Mouse (Mus musculus): ENCODE results near the gene Tom1l2.

DNA sequence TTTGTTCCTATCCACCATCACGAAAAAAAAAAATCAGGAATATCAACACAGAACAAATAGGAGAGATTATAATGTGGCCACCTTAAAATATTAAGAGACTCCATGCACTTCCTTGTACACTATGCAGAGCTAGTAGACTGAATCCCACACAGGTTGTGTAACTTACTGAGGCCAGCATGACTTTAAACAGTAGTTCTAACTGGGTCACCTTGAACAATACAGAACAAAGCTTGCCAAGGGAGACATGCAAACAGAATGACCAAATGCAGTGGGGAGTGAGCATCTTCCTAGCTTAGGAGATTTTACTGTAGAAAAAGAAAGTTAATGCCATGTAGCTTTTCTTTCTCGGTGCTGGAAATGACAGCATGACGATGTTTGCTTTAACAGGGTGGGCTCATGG, 52.4 kb downstream of the Tom1l2 start:
- TF ChIP-seq EP300 (IDR thresholded peaks at IDR 0.05; ENCODE audit: low read length) (no peak), NRF1 (IDR thresholded peaks at IDR 0.05; ENCODE audit: low read depth, low read length) (no peak), UBTF (IDR thresholded peaks at IDR 0.05; ENCODE audit: low read depth, low read length) (no peak), CTCF (conservative IDR thresholded peaks at IDR 0.05 in 1 of 2, IDR thresholded peaks at IDR 0.05 in 1 of 2; ENCODE audit: low read depth in 2 of 2, low read length in 2 of 2) (no peak), ELF1 (IDR thresholded peaks at IDR 0.05; ENCODE audit: low read depth, low read length) (no peak), NELFE (IDR thresholded peaks at IDR 0.05; ENCODE audit: low read depth, low read length) (no peak), POLR2A (IDR thresholded peaks at IDR 0.05; ENCODE audit: low read depth, low read length) (no peak), BHLHE40 (IDR thresholded peaks at IDR 0.05; ENCODE audit: low read depth, low read length) (no peak), ZKSCAN1 (IDR thresholded peaks at IDR 0.05; ENCODE audit: borderline replicate concordance, low read depth, low read length) (no peak)
